Mouse (Mus musculus) embryonic fibroblast, embryonic 13.5 days (primary cell): ENCODE results near the gene 6430531B16Rik.

Source experiments
- CTCF ChIP-seq: IDR thresholded peaks from 2 replicates; pipeline ENCODE4 v1.5.1; 2011; ENCODE audit warnings: mild to moderate bottlenecking, control low read depth, low read length, moderate library complexity, borderline replicate concordance; ENCODE audit not compliant: insufficient read depth
- POLR2A ChIP-seq: IDR thresholded peaks from 2 replicates; pipeline ENCODE4 v1.6.1; 2011; ENCODE audit warnings: low read depth, mild to moderate bottlenecking, control low read depth, low read length, moderate library complexity

GRCm38 (mm10) chr7:139956658-139957057 is 21.9 kb downstream of the 6430531B16Rik start:
- TF ChIP-seq CTCF = no peak
- TF ChIP-seq POLR2A = no peak
